Mouse (Mus musculus) thymus, postnatal 0 days (tissue): ENCODE results near the gene Dscaml1. TPM values are rescaled to one million over a fixed set of nuclear protein-coding genes. Genes with fewer than 3 reads are reported as not detected.

Source experiments
- DNase-seq: peaks from one replicate; pipeline ENCODE4 v3.0.0-alpha.2; 2015; ENCODE audit warnings: low spot score
- polyA plus RNA-seq: library from polyadenylated mRNA; unstranded; fragments of >200 nt; fragmentation: Nextera tagmentation; extraction: Ambion mirVana; gene quantifications from 2 replicates; pipeline ENCODE4 v1.2.1, GENCODE M21; 2015

The Dscaml1 gene
- polyA plus RNA-seq, 1 experiment from 2014 or later = 1.8 TPM

GRCm38 (mm10) chr9:45560987-45561386 is 134.6 kb downstream of the Dscaml1 start:
- DNase-seq = no peak

DNA sequence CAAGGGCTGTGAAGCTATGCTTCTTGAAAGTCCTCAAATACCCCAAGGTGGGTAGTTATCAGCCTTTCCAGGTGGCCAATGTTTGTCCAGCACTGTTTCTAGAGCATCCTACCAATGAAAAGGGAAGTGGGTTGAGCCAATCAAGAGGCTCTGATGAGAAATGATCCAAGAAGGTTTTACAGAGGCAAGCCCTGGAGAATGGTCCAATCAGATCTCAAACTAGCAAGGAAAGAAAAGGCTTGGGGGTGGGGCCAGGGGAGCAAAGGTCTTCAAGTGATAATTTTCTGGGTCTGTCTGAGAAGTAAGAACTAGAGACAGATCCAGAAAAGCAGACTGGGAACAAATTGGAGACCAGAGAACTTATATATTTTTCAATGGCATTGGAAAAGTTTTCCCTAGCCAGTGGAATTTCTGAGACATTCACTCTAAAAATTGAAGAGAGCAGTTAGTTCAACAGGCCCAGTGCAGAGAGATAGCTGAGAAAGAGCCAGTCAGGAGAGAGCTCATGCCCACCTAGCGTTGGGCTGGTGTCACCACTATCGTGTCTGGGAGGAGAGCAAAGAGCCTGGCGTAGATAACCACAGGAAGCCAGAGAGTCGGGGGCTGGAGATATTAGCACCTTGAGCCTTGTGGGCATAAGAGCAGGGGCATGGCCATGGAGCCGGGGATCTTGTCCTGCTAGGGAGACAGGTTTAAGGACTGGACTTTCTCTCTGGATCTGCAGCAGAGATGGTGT is 140.6 kb downstream of the Dscaml1 start:
- DNase-seq = no peak

DNA sequence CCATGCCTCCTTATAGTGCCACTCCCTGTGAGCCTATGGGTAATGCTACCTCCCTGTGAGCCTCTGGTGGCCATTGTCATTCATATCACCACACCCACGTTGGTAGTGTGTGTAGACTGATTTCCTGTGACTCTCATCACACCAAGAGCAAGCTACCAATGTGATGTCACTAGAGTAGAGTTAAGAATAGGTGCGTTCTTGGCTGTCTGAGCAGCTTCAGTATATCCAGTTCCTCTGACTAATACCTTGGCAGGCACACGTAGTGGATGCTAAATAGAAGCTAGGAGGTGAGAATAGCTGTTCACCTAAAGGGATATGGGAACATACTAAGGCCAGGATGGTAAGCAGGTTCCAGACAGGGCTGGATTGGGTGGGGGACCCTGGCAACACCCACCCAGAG is 143.3 kb downstream of the Dscaml1 start:
- no peak for DNase-seq

DNA sequence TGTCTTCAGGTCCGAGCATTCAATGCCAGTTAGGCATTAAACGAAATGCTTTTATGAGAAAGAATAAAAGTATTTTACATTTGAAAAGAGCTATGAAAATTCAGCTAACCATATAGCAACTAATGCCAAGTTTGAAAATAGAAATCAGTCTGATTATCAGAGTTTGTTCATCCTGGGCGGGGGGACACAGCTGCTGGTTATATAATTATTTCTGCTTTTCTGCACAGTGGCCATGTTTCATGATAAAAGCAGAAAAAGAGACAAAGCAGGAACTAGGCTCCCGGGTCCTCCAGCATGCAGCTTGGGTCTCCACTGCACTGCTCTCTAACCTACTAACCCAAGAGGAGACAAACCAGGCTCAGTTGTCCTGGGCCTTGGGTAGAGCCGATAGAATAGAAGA is 143.9 kb downstream of the Dscaml1 start:
- DNase-seq = no peak

DNA sequence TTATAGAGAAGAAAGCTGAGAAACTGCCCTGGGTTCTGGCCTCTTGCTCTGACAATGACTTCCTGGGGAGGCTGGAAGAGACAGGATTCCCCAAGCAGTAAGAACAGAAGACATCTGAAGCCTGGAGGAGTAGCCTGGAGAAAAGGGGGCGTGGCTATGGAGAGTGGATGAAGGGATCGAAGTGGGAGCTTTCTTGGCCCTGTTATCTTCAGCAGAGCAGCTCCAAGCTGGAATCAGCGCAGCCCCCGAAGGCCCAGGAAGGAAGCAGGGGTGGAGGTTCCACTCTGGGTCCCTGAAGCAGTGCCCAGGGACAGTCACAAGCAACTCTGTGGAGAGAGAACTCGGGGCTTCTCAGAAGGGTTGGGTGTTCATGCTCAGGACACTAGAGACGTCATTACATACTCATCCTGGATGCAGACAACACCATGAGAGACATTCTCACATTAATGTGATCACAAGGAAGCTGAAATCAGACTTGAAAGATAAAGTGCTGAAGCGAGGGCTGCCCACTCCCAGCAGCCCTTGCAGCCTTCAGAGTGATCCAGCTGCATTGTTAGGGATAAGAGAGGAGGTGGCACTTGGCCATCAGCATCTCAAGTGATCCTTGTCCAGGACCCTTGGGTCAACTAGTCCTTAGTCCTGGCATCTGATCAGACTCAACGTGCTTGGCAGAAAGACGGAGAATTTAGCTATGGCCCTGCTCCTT is 146.5 kb downstream of the Dscaml1 start:
- no peak for DNase-seq

DNA sequence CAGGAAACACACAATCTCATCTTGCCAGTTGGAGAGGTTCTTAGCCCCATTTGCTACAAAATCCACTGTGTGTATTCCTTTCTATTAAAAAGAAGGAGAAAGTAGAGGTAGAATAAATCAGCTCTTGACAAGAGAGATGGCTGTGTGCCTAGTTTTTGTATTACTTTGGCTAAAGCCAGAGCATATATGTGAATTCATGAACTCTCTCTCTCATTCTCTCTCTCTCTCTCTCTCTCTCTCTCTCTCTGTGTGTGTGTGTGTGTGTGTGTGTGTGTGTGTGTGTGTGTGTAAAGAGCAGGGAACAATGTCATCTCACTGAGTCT is 147.0 kb downstream of the Dscaml1 start:
- DNase-seq = no peak

GRCm38 (mm10) chr9:45574021-45574420 is 147.6 kb downstream of the Dscaml1 start:
- no peak for DNase-seq

DNA sequence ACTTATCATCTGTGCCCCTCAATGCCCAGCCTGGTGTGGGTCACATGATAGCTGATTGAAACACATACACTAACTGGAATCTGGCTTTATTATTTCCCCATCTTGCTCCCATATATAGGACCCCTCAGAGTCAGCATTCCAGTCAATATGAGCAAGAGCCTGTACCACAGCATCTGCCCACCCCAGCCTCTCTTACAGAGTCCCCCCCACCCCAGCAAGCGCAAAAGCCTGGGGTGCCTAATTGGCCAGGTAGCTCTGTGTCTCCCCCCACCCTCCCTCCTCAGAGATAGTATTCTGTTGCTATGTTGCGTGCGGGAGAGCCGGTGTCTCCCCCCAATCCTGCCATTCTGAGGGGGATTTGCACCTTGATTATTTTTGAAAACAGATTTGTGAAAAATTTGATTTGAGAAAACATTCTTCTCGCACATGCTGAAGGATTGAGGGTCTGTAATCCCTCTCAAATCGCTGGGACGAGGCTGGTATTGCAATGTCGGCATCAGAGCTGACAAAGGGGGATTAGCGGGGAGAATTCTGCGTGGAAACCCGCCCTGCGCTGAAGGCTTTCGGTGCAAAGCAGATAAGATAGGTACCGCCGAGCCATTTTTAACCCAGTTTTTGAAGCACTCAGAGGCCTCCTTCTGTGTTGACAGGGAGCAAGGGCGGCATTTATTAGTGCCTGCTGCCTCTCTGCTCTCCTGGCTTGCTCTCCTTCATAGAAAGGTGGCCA is 153.8 kb downstream of the Dscaml1 start:
- no peak for DNase-seq

GRCm38 (mm10) chr9:45586475-45586874 is 160.0 kb downstream of the Dscaml1 start:
- no peak for DNase-seq

DNA sequence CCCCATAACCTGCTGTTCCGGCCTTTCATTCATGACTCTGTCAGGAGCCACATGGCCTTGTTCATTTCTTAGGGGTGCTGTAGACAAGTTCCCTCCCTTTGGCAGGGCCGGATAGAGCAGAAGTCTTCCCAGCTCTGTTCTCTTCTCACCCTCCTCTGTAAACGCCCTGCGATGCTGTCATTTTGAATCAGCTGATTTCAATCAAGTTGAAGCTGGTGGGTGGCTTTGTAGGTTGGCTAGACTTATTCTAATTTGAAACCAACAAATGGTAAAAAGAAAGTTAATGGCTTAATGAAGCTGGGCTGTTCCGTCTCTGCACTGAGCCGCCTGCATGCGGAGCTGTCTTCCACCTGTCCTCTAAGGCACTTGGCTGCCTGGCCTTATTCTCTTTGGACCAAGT is 161.3 kb downstream of the Dscaml1 start:
- DNase-seq = no peak

- DNase-seq = peak; percentile 51
Observed at GRCm38 (mm10) chr9:45589867-45590266, 163.4 kb downstream of the Dscaml1 start.

- no peak for DNase-seq
Observed at GRCm38 (mm10) chr9:45591061-45591460, 164.6 kb downstream of the Dscaml1 start.

DNA sequence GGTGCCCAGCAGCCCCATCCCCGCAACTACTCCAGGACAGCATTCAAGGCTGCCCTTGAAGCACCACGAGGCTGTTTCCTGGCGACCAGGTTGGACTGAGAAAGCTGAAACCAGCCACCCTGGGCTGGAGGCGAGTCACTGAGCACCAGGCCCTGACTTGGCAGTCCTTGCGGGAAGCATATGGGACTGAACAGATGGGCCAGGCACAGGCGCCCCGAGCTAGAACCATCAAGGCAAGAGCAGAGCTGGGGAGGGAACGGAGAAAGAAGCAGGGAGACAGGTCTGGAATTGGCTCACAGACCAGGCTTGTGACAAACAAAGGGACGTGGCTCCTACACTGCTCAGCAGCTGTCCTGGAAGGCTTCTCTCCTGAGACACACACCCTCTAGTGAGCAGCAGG is 165.9 kb downstream of the Dscaml1 start:
- no peak for DNase-seq

- DNase-seq = no peak
Observed at GRCm38 (mm10) chr9:45598117-45598516, 171.7 kb downstream of the Dscaml1 start.

- no peak for DNase-seq
Observed at GRCm38 (mm10) chr9:45599377-45599776, 172.9 kb downstream of the Dscaml1 start.

- no peak for DNase-seq
Observed at GRCm38 (mm10) chr9:45607337-45607736, 180.9 kb downstream of the Dscaml1 start.

- no peak for DNase-seq
Observed at GRCm38 (mm10) chr9:45608097-45609031, 181.9 kb downstream of the Dscaml1 start.

- DNase-seq = no peak
Observed at GRCm38 (mm10) chr9:45610336-45611060, 184.1 kb downstream of the Dscaml1 start.

DNA sequence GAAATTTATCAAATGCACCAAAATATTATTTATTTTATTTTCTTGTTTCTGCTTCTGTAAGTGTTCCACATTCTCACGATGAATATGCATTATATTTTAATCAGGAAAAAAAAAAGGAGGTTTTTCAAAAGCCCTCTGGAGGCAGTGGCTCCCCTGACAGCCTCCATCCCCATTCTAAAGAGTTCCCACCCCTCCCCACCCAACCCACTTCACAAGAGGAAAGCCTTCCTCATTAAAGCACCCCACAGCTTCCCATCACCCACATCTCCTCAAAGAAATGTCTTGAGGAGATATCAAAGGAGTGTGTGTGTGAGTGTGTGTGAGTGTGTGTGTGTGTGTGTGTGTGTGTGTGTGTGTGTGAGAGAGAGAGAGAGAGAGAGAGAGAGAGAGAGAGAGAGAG is 188.2 kb downstream of the Dscaml1 start:
- no peak for DNase-seq

GRCm38 (mm10) chr9:45617889-45618288 is 191.5 kb downstream of the Dscaml1 start:
- no peak for DNase-seq

- DNase-seq = no peak
Observed at GRCm38 (mm10) chr9:45618443-45618842, 192.0 kb downstream of the Dscaml1 start.
